Mouse (Mus musculus) kidney, embryonic 16.5 days (tissue): ENCODE data around the gene Rhbdl1. TPM values are rescaled to one million over a fixed set of nuclear protein-coding genes. Genes with fewer than 3 reads are reported as not detected.

Source experiments
- ATAC-seq: fragments of 200-750 bp; cut with Nextera tagmentation; 2 replicates; pipeline ENCODE4 v1.8.0; 2017; ENCODE audit warnings: moderate TSS enrichment; ENCODE audit not compliant: low FRiP score, low TSS enrichment
- H3K27ac ChIP-seq: fragments of 300-500 bp; sonication (generic); 2 replicates; pipeline ENCODE4 v1.5.1; 2014; ENCODE audit warnings: low read length
- H3K27me3 ChIP-seq: fragments of 300-500 bp; sonication (generic); 2 replicates; pipeline ENCODE4 v1.6.1; 2014; ENCODE audit warnings: low read length, control low read depth, mixed read lengths; ENCODE audit not compliant: insufficient read depth
- H3K36me3 ChIP-seq: fragments of 300-500 bp; sonication (generic); 2 replicates; pipeline ENCODE4 v1.6.1; 2014; ENCODE audit warnings: low read length, control low read depth, mixed read lengths; ENCODE audit not compliant: insufficient read depth
- H3K4me1 ChIP-seq: fragments of 300-500 bp; sonication (generic); 2 replicates; pipeline ENCODE4 v1.6.1; 2014; ENCODE audit warnings: low read length, control low read depth, mixed read lengths; ENCODE audit not compliant: insufficient read depth
- H3K4me2 ChIP-seq: fragments of 300-500 bp; sonication (generic); replicated peaks from 2 replicates; pipeline ENCODE4 v1.6.1; 2014; ENCODE audit warnings: low read depth, low read length
- H3K4me3 ChIP-seq: fragments of 300-500 bp; sonication (generic); 2 replicates; pipeline ENCODE4 v1.5.1; 2014; ENCODE audit warnings: mild to moderate bottlenecking, low read length
- H3K9ac ChIP-seq: fragments of 300-500 bp; sonication (generic); replicated peaks from 2 replicates; pipeline ENCODE4 v1.6.1; 2014; ENCODE audit warnings: low read length
- H3K9me3 ChIP-seq: fragments of 300-500 bp; sonication (generic); 2 replicates; pipeline ENCODE4 v1.6.1; 2016; ENCODE audit warnings: low read length, control low read depth
- WGBS: fragments of 180-500 bp; shearing (Covaris S2); extraction: QIAGEN DNeasy Blood & Tissue Kit; methylation state at CpG from one replicate; pipeline ENCODE4 v1.1.7; 2014; 5-methylcytosine and 5-hydroxymethylcytosine counted together
- polyA plus RNA-seq: library from polyadenylated mRNA; unstranded; fragments of >200 nt; fragmentation: Nextera tagmentation; extraction: Ambion mirVana; gene quantifications from 2 replicates; pipeline ENCODE4 v1.2.1, GENCODE M21; 2015

The Rhbdl1 gene
- polyA plus RNA-seq, 1 experiment from 2014 or later: 4.0 TPM

GRCm38 (mm10) chr17:25842509-25842908 lies 5.4 kb upstream of the Rhbdl1 start:
- no peak for ATAC-seq
- Histone ChIP-seq H3K9ac (no peak overlapping the region), H3K9me3 (no peaks in the 10 kb centered on the region), H3K4me2 (no peak overlapping the region), H3K4me1 (peaks cover 21% of the 10 kb centered on the region), H3K27me3 (no peaks in the 10 kb centered on the region), H3K27ac (no peak overlapping the region), H3K4me3 (no peak overlapping the region), H3K36me3 (peaks cover 49% of the 10 kb centered on the region)
- 72% methylated on average over 3 of the region's 3 CpGs for WGBS

- WGBS: 92% methylated on average over 22 of the region's 22 CpGs
Measured at GRCm38 (mm10) chr17:25841117-25841880, 4.2 kb upstream of the Rhbdl1 start, which contains the start of gene Gm20683. Gm20683 (minus strand) TSS chr17:25841763.

GRCm38 (mm10) chr17:25840519-25840918 lies 3.4 kb upstream of the Rhbdl1 start:
- no peak overlapping the region for H3K27ac ChIP-seq
- 96% methylated on average over 6 of the region's 6 CpGs for WGBS
- H3K4me1 ChIP-seq: peaks cover 40% of the 10 kb centered on the region
- H3K9ac ChIP-seq: no peak overlapping the region
- no peak overlapping the region for H3K4me2 ChIP-seq
- H3K27me3 ChIP-seq: no peaks in the 10 kb centered on the region
- ATAC-seq: no peak
- H3K36me3 ChIP-seq: peaks cover 48% of the 10 kb centered on the region
- no peak overlapping the region for H3K4me3 ChIP-seq
- no peaks in the 10 kb centered on the region for H3K9me3 ChIP-seq

More at GRCm38 (mm10) chr17:25841117-25841880, 4.2 kb upstream of the Rhbdl1 start, which contains the start of gene Gm20683:
- ATAC-seq: no peak
- no peaks in the 10 kb centered on the region for H3K9me3 ChIP-seq
- H3K4me1 ChIP-seq: peaks cover 33% of the 10 kb centered on the region
- no peak within 1 kb of the TSS for H3K27ac ChIP-seq
- H3K9ac ChIP-seq: no peak within 1 kb of the TSS
- H3K36me3 ChIP-seq: peaks cover 50% of the 10 kb centered on the region
- no peak within 1 kb of the TSS for H3K4me3 ChIP-seq
- no peak within 1 kb of the TSS for H3K4me2 ChIP-seq
- H3K27me3 ChIP-seq: no peaks in the 10 kb centered on the region

GRCm38 (mm10) chr17:25839455-25840235 lies 2.5 kb upstream of the Rhbdl1 start:
- Histone ChIP-seq H3K4me1 (peaks cover 42% of the 10 kb centered on the region), H3K9me3 (no peaks in the 10 kb centered on the region), H3K4me2 (no peak overlapping the region), H3K4me3 (no peak overlapping the region), H3K27ac (no peak overlapping the region; the same call in 1 of the 2 replicates), H3K36me3 (peaks cover 48% of the 10 kb centered on the region), H3K9ac (no peak overlapping the region), H3K27me3 (no peaks in the 10 kb centered on the region)
- ATAC-seq: no peak
- 80% methylated on average over 14 of the region's 14 CpGs for WGBS

GRCm38 (mm10) chr17:25838904-25839303 lies 1.8 kb upstream of the Rhbdl1 start:
- ATAC-seq: no peak
- no peak overlapping the region for H3K4me2 ChIP-seq
- no peak overlapping the region for H3K27ac ChIP-seq
- no peaks in the 10 kb centered on the region for H3K27me3 ChIP-seq
- H3K4me3 ChIP-seq: no peak overlapping the region
- no peaks in the 10 kb centered on the region for H3K9me3 ChIP-seq
- H3K36me3 ChIP-seq: peaks cover 48% of the 10 kb centered on the region
- 89% methylated on average over 4 of the region's 4 CpGs for WGBS
- H3K4me1 ChIP-seq: peaks cover 48% of the 10 kb centered on the region
- H3K9ac ChIP-seq: no peak overlapping the region

GRCm38 (mm10) chr17:25837533-25837932 lies 438 bp upstream of the Rhbdl1 start:
- Histone ChIP-seq H3K4me2 (peak overlapping the region; percentile 79), H3K27me3 (no peaks in the 10 kb centered on the region), H3K36me3 (peaks cover 46% of the 10 kb centered on the region), H3K4me3 (peak overlapping the region; percentile 42), H3K4me1 (peaks cover 40% of the 10 kb centered on the region), H3K9me3 (no peaks in the 10 kb centered on the region), H3K9ac (peak overlapping the region; percentile 71; the same call in 1 of the 2 replicates), H3K27ac (peak overlapping the region; percentile 81)
- 62% methylated on average over 3 of the region's 3 CpGs for WGBS
- no peak for ATAC-seq

- Histone ChIP-seq H3K4me1 (peaks cover 46% of the 10 kb centered on the region), H3K27me3 (no peaks in the 10 kb centered on the region), H3K4me2 (peak overlapping the region; percentile 79), H3K27ac (peak overlapping the region; percentile 81), H3K9me3 (no peaks in the 10 kb centered on the region), H3K36me3 (peaks cover 37% of the 10 kb centered on the region), H3K4me3 (peak overlapping the region; percentile 42), H3K9ac (peak overlapping the region; percentile 71)
- 13% methylated on average over 23 of the region's 23 CpGs for WGBS
- ATAC-seq: no peak
Measured at GRCm38 (mm10) chr17:25836397-25837075, 559 bp downstream of the Rhbdl1 start.

- no peak overlapping the region for H3K4me3 ChIP-seq
- whole genome bisulfite sequencing: 91% methylated on average over 16 of the region's 16 CpGs
- H3K9ac ChIP-seq: peak overlapping the region; percentile 71
- ATAC-seq: no peak
- no peaks in the 10 kb centered on the region for H3K9me3 ChIP-seq
- H3K36me3 ChIP-seq: peaks cover 38% of the 10 kb centered on the region
- H3K27ac ChIP-seq: peak overlapping the region; percentile 81; the same call in 1 of the 2 replicates
- H3K4me1 ChIP-seq: peaks cover 53% of the 10 kb centered on the region
- H3K27me3 ChIP-seq: no peaks in the 10 kb centered on the region
- H3K4me2 ChIP-seq: peak overlapping the region; percentile 79; the same call in 1 of the 2 replicates
Measured at GRCm38 (mm10) chr17:25835816-25836215, 1.3 kb downstream of the Rhbdl1 start.

- WGBS: 94% methylated on average over 7 of the region's 7 CpGs
- no peak overlapping the region for H3K4me3 ChIP-seq
- H3K4me2 ChIP-seq: 0 out of 2 replicates have a peak overlapping the region, but pooled peaks have one; percentile 11
Measured at GRCm38 (mm10) chr17:25835301-25835700, 1.8 kb downstream of the Rhbdl1 start.

More at GRCm38 (mm10) chr17:25835301-25835700, 1.8 kb downstream of the Rhbdl1 start:
- no peaks in the 10 kb centered on the region for H3K27me3 ChIP-seq
- peaks cover 38% of the 10 kb centered on the region for H3K36me3 ChIP-seq
- no peak for ATAC-seq
- no peak overlapping the region for H3K27ac ChIP-seq
- H3K4me1 ChIP-seq: peaks cover 59% of the 10 kb centered on the region
- H3K9me3 ChIP-seq: no peaks in the 10 kb centered on the region
- H3K9ac ChIP-seq: no peak overlapping the region
